Mouse (Mus musculus) hindbrain, embryonic 13.5 days (tissue): ENCODE results near the gene G6pc3. TPM values are rescaled to one million over a fixed set of nuclear protein-coding genes. Genes with fewer than 3 reads are reported as not detected.

Source experiments
- ATAC-seq: fragments of 200-750 bp; cut with Nextera tagmentation; 2 replicates; pipeline ENCODE4 v1.8.0; 2017; ENCODE audit warnings: moderate TSS enrichment; ENCODE audit not compliant: low FRiP score
- H3K27ac ChIP-seq: fragments of 300-500 bp; sonication (generic); 2 replicates; pipeline ENCODE4 v1.5.1; 2015; ENCODE audit warnings: inconsistent platforms, mild to moderate bottlenecking, moderate library complexity
- H3K27me3 ChIP-seq: fragments of 300-500 bp; sonication (generic); 2 replicates; pipeline ENCODE4 v1.6.1; 2015; ENCODE audit warnings: mild to moderate bottlenecking, inconsistent platforms
- H3K36me3 ChIP-seq: fragments of 300-500 bp; sonication (generic); 2 replicates; pipeline ENCODE4 v1.6.1; 2015; ENCODE audit warnings: mild to moderate bottlenecking, inconsistent platforms
- H3K4me1 ChIP-seq: fragments of 300-500 bp; sonication (generic); replicated peaks from 2 replicates; pipeline ENCODE4 v1.6.1; 2015; ENCODE audit warnings: inconsistent platforms
- H3K4me2 ChIP-seq: fragments of 300-500 bp; sonication (generic); 2 replicates; pipeline ENCODE4 v1.6.1; 2015; ENCODE audit warnings: inconsistent platforms, mild to moderate bottlenecking, moderate library complexity
- H3K4me3 ChIP-seq: fragments of 300-500 bp; sonication (generic); 2 replicates; pipeline ENCODE4 v1.5.1; 2015; ENCODE audit warnings: mild to moderate bottlenecking, inconsistent platforms
- H3K9ac ChIP-seq: fragments of 300-500 bp; sonication (generic); 2 replicates; pipeline ENCODE4 v1.6.1; 2015; ENCODE audit warnings: mild to moderate bottlenecking, inconsistent platforms
- H3K9me3 ChIP-seq: fragments of 300-500 bp; sonication (generic); 2 replicates; pipeline ENCODE4 v1.6.1; 2016; ENCODE audit warnings: inconsistent platforms
- WGBS: fragments of 180-500 bp; shearing (Covaris S2); methylation state at CpG from one replicate; pipeline ENCODE4 v1.1.7; 2015; 5-methylcytosine and 5-hydroxymethylcytosine counted together
- polyA plus RNA-seq: library from polyadenylated mRNA; unstranded; fragments of >200 nt; fragmentation: Nextera tagmentation; extraction: Ambion mirVana; gene quantifications from 2 replicates; pipeline ENCODE4 v1.2.1, GENCODE M21; 2015

G6pc3 gene
- polyA plus RNA-seq, 1 experiment from 2014 or later = 30.0 TPM

DNA sequence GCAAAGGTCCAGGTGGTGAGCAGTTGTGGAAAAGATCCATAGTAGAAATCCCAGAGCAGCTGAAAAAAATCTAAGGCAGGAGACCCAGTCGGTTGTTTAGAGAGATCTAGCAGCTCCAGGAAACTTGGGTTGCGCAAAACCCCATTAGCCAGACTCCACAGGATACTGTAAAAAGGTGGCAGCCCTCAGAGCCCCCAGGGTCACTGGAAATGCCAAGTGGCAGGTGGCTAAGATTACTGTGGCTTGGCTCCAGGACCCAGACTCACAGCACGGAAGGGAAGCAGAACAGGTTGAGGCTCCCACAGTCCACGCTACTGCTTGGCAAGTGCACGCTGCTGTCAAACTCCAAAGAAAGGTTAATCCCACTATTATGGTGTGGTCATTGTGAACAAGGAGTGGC, 29.6 kb upstream of the G6pc3 start:
- no peak overlapping the region for H3K9ac ChIP-seq
- H3K9me3 ChIP-seq = no peaks in the 10 kb centered on the region
- no peaks in the 10 kb centered on the region for H3K27me3 ChIP-seq
- no peak overlapping the region for H3K4me3 ChIP-seq
- peaks cover 9% of the 10 kb centered on the region for H3K4me1 ChIP-seq
- no peak for ATAC-seq
- no peak overlapping the region for H3K27ac ChIP-seq
- H3K36me3 ChIP-seq = peaks cover 38% of the 10 kb centered on the region
- no peak overlapping the region for H3K4me2 ChIP-seq
- 89% methylated on average over 5 of the region's 5 CpGs for WGBS

- H3K36me3 ChIP-seq = peaks cover 65% of the 10 kb centered on the region
- 77% methylated on average over 6 of the region's 6 CpGs for WGBS
- H3K9me3 ChIP-seq = no peaks in the 10 kb centered on the region
- no peak overlapping the region for H3K4me3 ChIP-seq
- no peak overlapping the region for H3K27ac ChIP-seq
- no peaks in the 10 kb centered on the region for H3K27me3 ChIP-seq
- H3K4me2 ChIP-seq = no peak overlapping the region
- ATAC-seq = no peak
- no peak overlapping the region for H3K9ac ChIP-seq
- H3K4me1 ChIP-seq = no peaks in the 10 kb centered on the region
Observed at GRCm38 (mm10) chr11:102165971-102166722, 23.3 kb upstream of the G6pc3 start.

DNA sequence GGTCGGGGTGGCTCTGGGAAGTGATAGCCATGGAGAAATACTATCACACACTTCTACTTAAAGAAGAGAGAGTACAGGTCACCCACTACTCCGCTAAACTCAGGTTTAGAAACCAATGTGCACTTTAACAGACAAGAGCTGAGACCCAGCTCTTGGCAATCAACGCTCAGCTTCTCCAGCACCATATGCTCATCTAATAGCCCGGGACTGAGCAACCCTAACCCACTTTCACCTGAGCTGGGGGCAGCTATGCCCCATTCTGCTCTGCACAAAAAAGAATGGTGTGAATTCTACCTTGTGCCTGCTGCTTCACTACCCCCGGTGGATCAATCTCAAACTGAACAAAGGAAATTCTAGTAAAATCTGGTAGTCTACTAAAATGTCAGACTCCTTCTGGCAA, 21.9 kb upstream of the G6pc3 start:
- H3K4me1 ChIP-seq = no peaks in the 10 kb centered on the region
- H3K4me2 ChIP-seq = no peak overlapping the region
- H3K27me3 ChIP-seq = no peaks in the 10 kb centered on the region
- H3K9ac ChIP-seq = no peak overlapping the region
- H3K4me3 ChIP-seq = no peak overlapping the region
- H3K9me3 ChIP-seq = no peaks in the 10 kb centered on the region
- H3K36me3 ChIP-seq = peaks cover 53% of the 10 kb centered on the region
- no peak for ATAC-seq
- 91% methylated on average over 5 of the region's 5 CpGs for WGBS
- no peak overlapping the region for H3K27ac ChIP-seq

GRCm38 (mm10) chr11:102168689-102169088, 20.7 kb upstream of the G6pc3 start:
- ATAC-seq = no peak

GRCm38 (mm10) chr11:102179836-102180235, 9.6 kb upstream of the G6pc3 start:
- no peak overlapping the region for H3K4me3 ChIP-seq
- no peak overlapping the region for H3K4me2 ChIP-seq
- no peaks in the 10 kb centered on the region for H3K9me3 ChIP-seq
- H3K27ac ChIP-seq = no peak overlapping the region
- peaks cover 56% of the 10 kb centered on the region for H3K36me3 ChIP-seq
- no peak overlapping the region for H3K9ac ChIP-seq
- H3K27me3 ChIP-seq = no peaks in the 10 kb centered on the region
- H3K4me1 ChIP-seq = peaks cover 27% of the 10 kb centered on the region
- no peak for ATAC-seq

More at GRCm38 (mm10) chr11:102168689-102169088, 20.7 kb upstream of the G6pc3 start:
- H3K4me1 ChIP-seq = no peaks in the 10 kb centered on the region
- no peak overlapping the region for H3K4me2 ChIP-seq
- no peaks in the 10 kb centered on the region for H3K27me3 ChIP-seq
- H3K27ac ChIP-seq = no peak overlapping the region
- H3K4me3 ChIP-seq = no peak overlapping the region
- 0 out of 2 replicates have a peak overlapping the region, but pooled peaks have one; percentile 8 for H3K9ac ChIP-seq
- peaks cover 44% of the 10 kb centered on the region for H3K36me3 ChIP-seq
- no peaks in the 10 kb centered on the region for H3K9me3 ChIP-seq
- 91% methylated on average over 5 of the region's 5 CpGs for WGBS

GRCm38 (mm10) chr11:102184253-102184645, 5.2 kb upstream of the G6pc3 start:
- H3K9ac ChIP-seq = peak overlapping the region; percentile 93
- H3K27ac ChIP-seq = peak overlapping the region; percentile 98
- H3K4me1 ChIP-seq = peaks cover 39% of the 10 kb centered on the region
- no peaks in the 10 kb centered on the region for H3K9me3 ChIP-seq
- H3K4me3 ChIP-seq = peak overlapping the region; percentile 84
- 7% methylated on average over 7 of the region's 7 CpGs for WGBS
- no peaks in the 10 kb centered on the region for H3K27me3 ChIP-seq
- peak overlapping the region; percentile 78 for H3K4me2 ChIP-seq
- ATAC-seq = no peak
- peaks cover 22% of the 10 kb centered on the region for H3K36me3 ChIP-seq

- Histone ChIP-seq H3K4me2 (peak within 1 kb of the TSS; percentile 78), H3K9ac (peak within 1 kb of the TSS; percentile 93), H3K27me3 (no peaks in the 10 kb centered on the region), H3K4me3 (peak within 1 kb of the TSS; percentile 84), H3K4me1 (peaks cover 38% of the 10 kb centered on the region), H3K9me3 (no peaks in the 10 kb centered on the region), H3K36me3 (peaks cover 16% of the 10 kb centered on the region), H3K27ac (peak within 1 kb of the TSS; percentile 98)
- WGBS = under 1% methylated on average over 68 of the region's 70 CpGs
- ATAC-seq = peak; percentile 80
Observed at GRCm38 (mm10) chr11:102184646-102185495, 4.5 kb upstream of the G6pc3 start, which contains the start of gene Lsm12. Gene Lsm12 (minus strand): TSS chr11:102185296.

- Histone ChIP-seq H3K27ac (peak overlapping the region; percentile 98), H3K4me1 (peaks cover 38% of the 10 kb centered on the region), H3K9me3 (no peaks in the 10 kb centered on the region), H3K36me3 (peaks cover 13% of the 10 kb centered on the region), H3K27me3 (no peaks in the 10 kb centered on the region), H3K4me3 (peak overlapping the region; percentile 84), H3K4me2 (peak overlapping the region; percentile 78), H3K9ac (peak overlapping the region; percentile 93)
- no peak for ATAC-seq
- 57% methylated on average over 3 of the region's 3 CpGs for WGBS
Observed at GRCm38 (mm10) chr11:102185677-102186076, 3.7 kb upstream of the G6pc3 start.

GRCm38 (mm10) chr11:102186235-102186634, 3.2 kb upstream of the G6pc3 start:
- Histone ChIP-seq H3K4me3 (no peak overlapping the region), H3K36me3 (peaks cover 7% of the 10 kb centered on the region), H3K4me1 (peaks cover 43% of the 10 kb centered on the region), H3K27ac (no peak overlapping the region), H3K27me3 (no peaks in the 10 kb centered on the region), H3K9me3 (no peaks in the 10 kb centered on the region), H3K9ac (no peak overlapping the region), H3K4me2 (no peak overlapping the region; the same call in 1 of the 2 replicates)
- no peak for ATAC-seq
- 86% methylated on average over 1 of the region's 1 CpGs for WGBS

- Histone ChIP-seq H3K9ac (peak overlapping the region; percentile 83), H3K4me3 (peak overlapping the region; percentile 64), H3K4me2 (peak overlapping the region; percentile 77), H3K9me3 (no peaks in the 10 kb centered on the region), H3K36me3 (peaks cover 18% of the 10 kb centered on the region), H3K27ac (peak overlapping the region; percentile 78; the same call in 1 of the 2 replicates), H3K4me1 (peaks cover 34% of the 10 kb centered on the region), H3K27me3 (no peaks in the 10 kb centered on the region)
- ATAC-seq = no peak
- WGBS = 67% methylated on average over 6 of the region's 6 CpGs
Observed at GRCm38 (mm10) chr11:102188980-102189379, 440 bp upstream of the G6pc3 start.

GRCm38 (mm10) chr11:102190848-102191247, 1.4 kb downstream of the G6pc3 start:
- Histone ChIP-seq H3K4me3 (peak overlapping the region; percentile 64), H3K27me3 (no peaks in the 10 kb centered on the region), H3K4me1 (peaks cover 26% of the 10 kb centered on the region), H3K27ac (no peak overlapping the region), H3K9ac (peak overlapping the region; percentile 83), H3K36me3 (peaks cover 37% of the 10 kb centered on the region), H3K9me3 (no peaks in the 10 kb centered on the region), H3K4me2 (peak overlapping the region; percentile 77)
- 44% methylated on average over 4 of the region's 4 CpGs for WGBS
- ATAC-seq = no peak

- Histone ChIP-seq H3K27me3 (no peaks in the 10 kb centered on the region), H3K9me3 (no peaks in the 10 kb centered on the region), H3K4me3 (no peak overlapping the region), H3K36me3 (peaks cover 67% of the 10 kb centered on the region), H3K9ac (no peak overlapping the region), H3K4me1 (peaks cover 26% of the 10 kb centered on the region), H3K4me2 (no peak overlapping the region), H3K27ac (no peak overlapping the region)
- WGBS = 88% methylated on average over 9 of the region's 9 CpGs
- ATAC-seq = no peak
Observed at GRCm38 (mm10) chr11:102193657-102194440, 4.4 kb downstream of the G6pc3 start.
